Mouse (Mus musculus) G1E (cell line): ENCODE data around the gene 1700012A03Rik.

ENCODE experiments used
- CTCF ChIP-seq: IDR thresholded peaks from 2 replicates; pipeline ENCODE4 v1.5.1; 2012; ENCODE audit warnings: low read depth, low read length, inconsistent platforms, mixed read lengths
- POLR2AphosphoS5 ChIP-seq: IDR thresholded peaks from 2 replicates; pipeline ENCODE4 v1.6.1; 2012; ENCODE audit warnings: low read depth, low read length, inconsistent platforms; ENCODE audit not compliant: insufficient replicate concordance
- TAL1 ChIP-seq: conservative IDR thresholded peaks from 2 replicates; pipeline ENCODE4 v1.6.1; 2012; ENCODE audit warnings: low read depth, low read length, inconsistent platforms, mixed read lengths

GRCm38 (mm10) chr6:32022537-32022869 lies 27.5 kb upstream of the 1700012A03Rik start:
- TF ChIP-seq CTCF: no peak
- no peak for TF ChIP-seq POLR2AphosphoS5
- TF ChIP-seq TAL1: no peak
